Mouse (Mus musculus) liver, adult 2 months (tissue): ENCODE results near the gene Depdc5.

Experiments used
- CTCF ChIP-seq: fragments of 200-500 bp; IDR thresholded peaks from 2 replicates; pipeline ENCODE4 v1.5.1; 2011; ENCODE audit warnings: low read depth, low read length, control low read depth
- POLR2A ChIP-seq: fragments of 200-500 bp; IDR thresholded peaks from 2 replicates; pipeline ENCODE4 v1.6.1; 2011; ENCODE audit warnings: low read length, control low read depth; ENCODE audit not compliant: insufficient read depth; ENCODE audit errors: extremely low read depth

- TF ChIP-seq POLR2A (no peak), CTCF (no peak)
Measured at GRCm38 (mm10) chr5:32995756-32996155, 132.3 kb downstream of the Depdc5 start.
